Mouse (Mus musculus): Measurements from ENCODE around the gene Afmid.

GRCm38 (mm10) chr11:117796954-117797353 is 28.8 kb upstream of the Afmid start:
- TF ChIP-seq CTCF (IDR thresholded peaks at IDR 0.05; ENCODE audit: extremely low read depth, insufficient read length, insufficient replicate concordance, low read depth, low read length), result no peak
- no peak for TF ChIP-seq POLR2A (IDR thresholded peaks at IDR 0.05; ENCODE audit: low read depth, low read length)
